In the genomic region with DNA sequence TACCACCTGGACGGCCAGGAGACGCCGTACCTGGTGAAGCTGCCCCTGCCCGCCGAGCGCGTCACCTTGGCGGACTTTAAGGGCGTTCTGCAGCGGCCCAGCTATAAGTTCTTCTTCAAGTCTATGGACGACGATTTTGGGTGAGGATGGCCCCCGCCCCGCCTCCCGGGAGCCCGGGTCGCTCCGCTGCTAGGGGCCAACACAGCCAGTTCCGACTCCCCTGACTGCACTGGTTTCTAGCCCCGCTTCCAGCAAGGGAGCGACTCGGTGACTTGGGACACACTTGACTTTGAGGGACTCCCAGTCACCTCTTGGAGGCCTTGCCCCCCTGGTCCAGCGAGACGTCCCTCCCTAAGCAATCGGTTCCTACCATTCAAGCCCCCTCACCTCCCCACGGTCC, we compare ENCODE assay signal across 1 mouse cellular context.
TF ChIP-seq lines count a peak whose summit lies in the region.

No protein-coding gene starts in this region.

TF ChIP-seq in MEL, 35 proteins besides CTCF, POLR2A, EP300 and RAD21:
- no peak for TF ChIP-seq POLR2AphosphoS2 (IDR thresholded peaks at IDR 0.05; ENCODE audit: low read length)
- no peak for TF ChIP-seq ZNF384 (IDR thresholded peaks at IDR 0.05; ENCODE audit: low read depth, low read length)
- TF ChIP-seq MYC (IDR thresholded peaks at IDR 0.05; ENCODE audit: low read depth, low read length) = no peak
- TF ChIP-seq E2F4 (IDR thresholded peaks at IDR 0.05; ENCODE audit: borderline replicate concordance, low read depth, low read length) = no peak
- 0 out of 2 replicates have a peak, but pooled peaks have one; percentile 29 for TF ChIP-seq MXI1 (IDR thresholded peaks at IDR 0.05; ENCODE audit: low read depth, low read length)
TF ChIP-seq in MEL: peak in this region for 1.
